Mouse (Mus musculus) B cell, adult (primary cell): Measurements from ENCODE around the gene Simc1. TPM values are rescaled to one million over a fixed set of nuclear protein-coding genes. Genes with fewer than 3 reads are reported as not detected.

Source experiments
- total RNA-seq: library from RNA; stranded (reverse); gene quantifications from 4 replicates; pipeline ENCODE4 v1.2.4, GENCODE M21; 2023; ENCODE audit not compliant: inconsistent age

The Simc1 gene
- total RNA-seq, result 18.9 to 27.2 TPM (median 22.0 TPM) in 4 replicates

GRCm38 (mm10) chr13:54503604-54504521 is at the start of gene Simc1:
TSS of gene Simc1 (plus strand) at chr13:54503779.

GRCm38 (mm10) chr13:54468098-54469011 is 35.2 kb upstream of the Simc1 start, which contains the start of gene Thoc3:
TSS of gene Thoc3 (minus strand) at chr13:54468849.

GRCm38 (mm10) chr13:54565201-54565581 is 61.6 kb downstream of the Simc1 start, which contains the start of gene 4833439L19Rik:
TSS of gene 4833439L19Rik (minus strand) at chr13:54565435.

GRCm38 (mm10) chr13:54574854-54575481 is 71.4 kb downstream of the Simc1 start, which contains the start of gene Arl10:
TSS of gene Arl10 (plus strand) at chr13:54575015.

GRCm38 (mm10) chr13:54589996-54590951 is 86.7 kb downstream of the Simc1 start, which contains the start of the genes Nop16 and Higd2a:
TSS of gene Nop16 (minus strand) at chr13:54590090.
TSS of gene Higd2a (plus strand) at chr13:54590207.

Other genes starting within 250 kb of the Simc1 start
- gene Cplx2, start 132.4 kb upstream of the Simc1 start, total RNA-seq, result 3.4 to 8.5 TPM (median 6.2 TPM) in 4 replicates
- 23.0 to 28.6 TPM (median 25.6 TPM) in 4 replicates for gene Thoc3, start 34.9 kb upstream of the Simc1 start, total RNA-seq
- gene 4833439L19Rik, start 61.7 kb downstream of the Simc1 start, total RNA-seq, result 32.2 to 39.9 TPM (median 38.0 TPM) in 4 replicates
- gene Arl10, start 71.2 kb downstream of the Simc1 start, total RNA-seq, result 6.8 to 8.6 TPM (median 7.3 TPM) in 4 replicates
- 13.4 to 21.1 TPM (median 16.2 TPM) in 4 replicates for gene Nop16, start 86.3 kb downstream of the Simc1 start, total RNA-seq
- gene Higd2a, start 86.4 kb downstream of the Simc1 start, total RNA-seq, result 61.3 to 69.6 TPM (median 64.9 TPM) in 4 replicates
- 16.4 to 21.7 TPM (median 20.8 TPM) in 4 replicates for gene Cltb, start 107.6 kb downstream of the Simc1 start, total RNA-seq
- gene Faf2, start 118.0 kb downstream of the Simc1 start, total RNA-seq, result 63.9 to 72.2 TPM (median 66.1 TPM) in 4 replicates
- 247 to 275 TPM (median 269 TPM) in 4 replicates for gene Rnf44, start 190.1 kb downstream of the Simc1 start, total RNA-seq
- not detected in 4 replicates for gene Cdhr2, start 197.7 kb downstream of the Simc1 start, total RNA-seq
- not detected in 4 replicates for gene Gprin1, start 246.1 kb downstream of the Simc1 start, total RNA-seq